Mouse (Mus musculus): ENCODE measurements around the gene Numb. TPM values are rescaled to one million over a fixed set of nuclear protein-coding genes. Genes with fewer than 3 reads are reported as not detected.

Numb gene
- polyA plus RNA-seq, 1 experiment: 74.6 TPM

DNA sequence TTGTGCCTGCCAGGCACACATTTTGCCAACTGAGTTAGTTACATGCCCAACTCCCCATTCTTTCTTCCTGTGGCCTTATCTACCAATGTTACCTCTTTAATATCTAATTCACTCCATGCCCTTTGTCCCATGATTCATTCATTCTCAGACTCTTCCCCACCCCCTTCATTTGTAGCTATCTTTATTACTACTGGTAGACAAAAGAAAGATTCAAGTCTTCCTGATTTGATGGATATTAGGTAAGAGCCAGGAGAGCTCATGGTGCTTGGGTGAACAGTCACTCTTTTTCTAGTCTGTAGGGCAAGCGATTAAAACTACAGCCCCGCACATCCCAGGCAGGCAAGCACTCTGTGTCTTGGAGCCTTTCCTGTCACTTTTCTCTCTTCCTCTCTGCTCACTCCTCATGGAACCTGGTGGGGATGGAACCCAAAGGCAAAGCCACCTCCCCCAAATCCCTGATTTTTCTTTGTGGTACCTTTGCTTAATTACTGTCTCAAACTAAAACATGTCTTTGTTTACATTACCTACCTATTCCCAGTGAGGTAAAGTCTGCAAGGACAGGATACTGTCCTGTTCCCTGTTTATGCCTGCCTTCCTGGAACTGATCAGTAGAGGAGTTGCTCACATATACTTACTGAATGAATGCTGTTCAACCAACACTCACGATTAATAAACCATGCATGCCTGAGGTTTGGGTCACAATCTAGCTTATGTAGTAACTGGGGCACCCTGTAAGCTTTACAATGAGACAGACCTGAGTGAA is 78.9 kb downstream of the Numb start:
- TF ChIP-seq POLR2A (IDR thresholded peaks at IDR 0.05; ENCODE audit: extremely low read depth, insufficient read depth, low read length) (no peak), CTCF (IDR thresholded peaks at IDR 0.05; ENCODE audit: extremely low read depth, insufficient read depth, low read length) (no peak)
- H3K27ac ChIP-seq (ENCODE audit: insufficient read depth, low read length): no peak overlapping the region

DNA sequence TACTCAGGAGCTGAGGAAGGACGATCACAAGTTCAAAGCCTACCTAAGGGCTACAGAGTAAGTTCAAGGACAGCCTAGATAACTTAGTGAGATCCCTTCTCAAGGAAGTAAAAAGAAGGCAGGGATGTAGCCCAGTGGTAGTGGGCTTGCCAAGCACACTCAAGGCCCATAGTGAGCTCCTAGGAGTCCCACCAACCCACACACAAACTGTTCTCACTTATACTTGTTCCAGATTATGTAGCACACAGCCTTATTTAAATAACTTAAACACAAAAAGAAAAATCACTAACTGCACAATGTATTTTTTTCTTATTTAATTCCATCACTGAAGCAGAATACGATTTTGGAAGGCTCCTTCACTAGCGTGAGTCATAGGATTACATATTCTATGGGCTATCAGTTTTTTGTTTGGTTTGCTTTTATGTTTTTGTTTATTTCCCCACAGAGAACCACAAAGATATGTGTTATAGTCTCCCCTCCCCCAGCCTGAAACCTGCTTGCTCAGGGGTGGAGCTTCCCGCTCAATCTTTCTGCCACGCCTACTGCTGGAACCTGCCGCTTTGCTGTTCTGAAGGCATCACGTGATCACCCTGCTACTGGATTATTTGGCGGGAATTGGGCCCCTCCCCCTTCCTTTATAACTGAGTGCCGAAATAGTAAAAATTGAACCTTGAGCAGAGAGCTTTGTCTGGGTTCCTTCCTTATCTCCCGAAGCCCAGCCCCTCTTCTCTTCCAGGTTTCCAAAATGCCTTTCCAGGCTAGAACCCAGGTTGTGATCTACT is 80.1 kb downstream of the Numb start:
- H3K27ac ChIP-seq (ENCODE audit: insufficient read depth, low read length): no peak overlapping the region
- TF ChIP-seq CTCF (IDR thresholded peaks at IDR 0.05; ENCODE audit: extremely low read depth, insufficient read depth, low read length) (no peak), POLR2A (IDR thresholded peaks at IDR 0.05; ENCODE audit: extremely low read depth, insufficient read depth, low read length) (no peak)
- H3K4me3 ChIP-seq (ENCODE audit: insufficient read depth, low read length): no peak overlapping the region
- H3K4me1 ChIP-seq (ENCODE audit: control insufficient read depth, insufficient read depth, low read length): no peaks in the 10 kb centered on the region

More for the DNA sequence above, 78.9 kb downstream of the Numb start:
- no peak overlapping the region for H3K4me3 ChIP-seq (ENCODE audit: insufficient read depth, low read length)
- H3K4me1 ChIP-seq (ENCODE audit: control insufficient read depth, insufficient read depth, low read length): no peaks in the 10 kb centered on the region

DNA sequence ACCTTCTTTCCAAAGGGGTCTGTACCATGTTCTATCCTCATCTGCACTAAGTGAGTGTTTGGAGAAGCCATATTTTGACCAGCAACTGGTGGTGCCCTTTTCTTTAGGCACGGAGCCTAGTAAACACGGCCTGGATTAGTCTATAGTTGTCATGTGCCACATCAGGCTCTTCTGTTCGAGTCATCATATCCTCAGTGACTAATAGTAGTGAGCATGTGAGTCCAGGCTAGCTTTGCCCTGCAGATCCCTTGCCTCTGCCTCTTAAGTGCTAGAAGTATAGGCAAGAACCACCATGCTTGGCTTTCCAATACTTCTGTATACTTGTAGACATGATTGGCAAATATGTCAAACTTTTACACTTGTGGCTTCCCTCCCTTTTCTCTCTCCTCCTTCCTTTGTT is 87.8 kb downstream of the Numb start:
- TF ChIP-seq CTCF (IDR thresholded peaks at IDR 0.05; ENCODE audit: extremely low read depth, insufficient read depth, low read length) (no peak), POLR2A (IDR thresholded peaks at IDR 0.05; ENCODE audit: extremely low read depth, insufficient read depth, low read length) (no peak)
- no peak overlapping the region for H3K4me3 ChIP-seq (ENCODE audit: insufficient read depth, low read length)
- no peak overlapping the region for H3K27ac ChIP-seq (ENCODE audit: insufficient read depth, low read length)
- H3K4me1 ChIP-seq (ENCODE audit: control insufficient read depth, insufficient read depth, low read length): no peaks in the 10 kb centered on the region

GRCm38 (mm10) chr12:83830424-83830823 is 91.3 kb downstream of the Numb start:
- TF ChIP-seq POLR2A (IDR thresholded peaks at IDR 0.05; ENCODE audit: extremely low read depth, insufficient read depth, low read length) (no peak), CTCF (IDR thresholded peaks at IDR 0.05; ENCODE audit: extremely low read depth, insufficient read depth, low read length) (no peak)
- H3K27ac ChIP-seq (ENCODE audit: insufficient read depth, low read length): no peak overlapping the region
- H3K4me3 ChIP-seq (ENCODE audit: insufficient read depth, low read length): no peak overlapping the region
- no peaks in the 10 kb centered on the region for H3K4me1 ChIP-seq (ENCODE audit: control insufficient read depth, insufficient read depth, low read length)

DNA sequence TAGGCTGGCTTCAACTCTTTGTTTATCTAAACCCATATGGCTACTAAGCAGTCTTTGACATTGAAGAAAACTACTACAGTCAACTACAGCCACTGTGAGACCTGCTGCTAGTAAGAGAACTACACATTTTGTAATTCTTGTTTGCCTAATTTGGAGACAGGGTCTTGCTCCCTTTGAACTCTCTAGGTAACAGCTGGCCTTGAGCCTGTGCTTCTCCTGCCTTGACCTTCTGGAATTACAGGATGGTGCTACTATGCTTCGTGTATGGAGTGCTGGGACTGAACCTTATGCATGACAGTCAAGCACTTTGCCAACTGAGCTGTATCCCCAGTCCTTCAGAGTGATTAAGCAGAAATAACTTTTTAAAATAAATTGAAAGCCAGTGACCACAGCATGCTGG is 105.1 kb downstream of the Numb start:
- no peak overlapping the region for H3K4me3 ChIP-seq (ENCODE audit: insufficient read depth, low read length)
- no peak for TF ChIP-seq POLR2A (IDR thresholded peaks at IDR 0.05; ENCODE audit: extremely low read depth, insufficient read depth, low read length)
- no peak for TF ChIP-seq CTCF (IDR thresholded peaks at IDR 0.05; ENCODE audit: extremely low read depth, insufficient read depth, low read length)
- no peak overlapping the region for H3K27ac ChIP-seq (ENCODE audit: insufficient read depth, low read length)
- H3K4me1 ChIP-seq (ENCODE audit: control insufficient read depth, insufficient read depth, low read length): no peaks in the 10 kb centered on the region

- no peaks in the 10 kb centered on the region for H3K4me1 ChIP-seq (ENCODE audit: control insufficient read depth, insufficient read depth, low read length)
- TF ChIP-seq POLR2A (IDR thresholded peaks at IDR 0.05; ENCODE audit: extremely low read depth, insufficient read depth, low read length) (no peak), CTCF (IDR thresholded peaks at IDR 0.05; ENCODE audit: extremely low read depth, insufficient read depth, low read length) (no peak)
- no peak overlapping the region for H3K27ac ChIP-seq (ENCODE audit: insufficient read depth, low read length)
- H3K4me3 ChIP-seq (ENCODE audit: insufficient read depth, low read length): no peak overlapping the region
Observed at GRCm38 (mm10) chr12:83811901-83812300, 109.8 kb downstream of the Numb start.

DNA sequence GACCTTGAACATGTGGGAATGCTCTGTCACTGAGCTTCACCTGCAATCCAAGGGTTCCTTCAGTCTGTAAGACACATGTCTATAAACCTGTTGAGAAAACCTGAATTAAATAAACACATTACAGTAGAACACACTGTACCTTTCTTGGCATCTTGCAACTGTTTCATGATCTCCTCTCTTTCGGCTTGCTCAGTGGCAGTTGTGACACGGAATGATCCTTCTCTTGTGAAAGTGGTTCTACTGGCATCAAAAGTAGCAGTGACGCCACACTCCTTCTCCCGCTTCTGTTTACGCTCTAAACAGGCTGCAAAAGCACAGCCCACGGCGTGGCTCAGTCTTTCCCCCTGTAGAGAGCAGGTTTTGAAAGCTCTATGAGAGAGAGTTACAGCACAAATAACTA is 118.1 kb downstream of the Numb start:
- Histone ChIP-seq H3K4me1 (ENCODE audit: control insufficient read depth, insufficient read depth, low read length) (peaks cover 9% of the 10 kb centered on the region), H3K27ac (ENCODE audit: insufficient read depth, low read length) (no peak overlapping the region), H3K4me3 (ENCODE audit: insufficient read depth, low read length) (no peak overlapping the region)
- TF ChIP-seq CTCF (IDR thresholded peaks at IDR 0.05; ENCODE audit: extremely low read depth, insufficient read depth, low read length): no peak
- TF ChIP-seq POLR2A (IDR thresholded peaks at IDR 0.05; ENCODE audit: extremely low read depth, insufficient read depth, low read length): no peak

- no peak overlapping the region for H3K27ac ChIP-seq (ENCODE audit: insufficient read depth, low read length)
- peak; percentile 56 for TF ChIP-seq CTCF (IDR thresholded peaks at IDR 0.05; ENCODE audit: extremely low read depth, insufficient read depth, low read length)
- no peak for TF ChIP-seq POLR2A (IDR thresholded peaks at IDR 0.05; ENCODE audit: extremely low read depth, insufficient read depth, low read length)
- H3K4me1 ChIP-seq (ENCODE audit: control insufficient read depth, insufficient read depth, low read length): peaks cover 9% of the 10 kb centered on the region
- no peak overlapping the region for H3K4me3 ChIP-seq (ENCODE audit: insufficient read depth, low read length)
Observed at GRCm38 (mm10) chr12:83800943-83801342, 120.8 kb downstream of the Numb start.

DNA sequence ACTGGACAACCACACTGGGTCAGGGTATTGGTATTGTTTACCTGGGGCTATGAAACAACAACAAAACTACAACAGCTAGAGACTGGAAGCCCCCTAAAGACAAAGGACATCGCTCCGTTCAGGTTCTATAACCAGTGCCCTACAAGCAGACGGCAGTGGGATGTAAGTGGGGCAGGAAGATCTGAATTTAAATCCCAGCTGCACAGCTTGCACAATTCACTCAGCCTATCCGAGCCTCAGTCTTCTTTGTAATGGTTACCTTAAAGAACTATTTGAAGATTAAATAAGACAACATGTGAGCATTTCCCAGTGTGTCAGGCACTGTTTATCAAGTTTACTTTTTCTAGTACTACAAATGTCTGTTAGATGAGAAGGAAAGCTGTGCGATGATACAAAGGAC is 123.4 kb downstream of the Numb start:
- H3K4me1 ChIP-seq (ENCODE audit: control insufficient read depth, insufficient read depth, low read length): peaks cover 7% of the 10 kb centered on the region
- no peak overlapping the region for H3K27ac ChIP-seq (ENCODE audit: insufficient read depth, low read length)
- TF ChIP-seq CTCF (IDR thresholded peaks at IDR 0.05; ENCODE audit: extremely low read depth, insufficient read depth, low read length) (no peak), POLR2A (IDR thresholded peaks at IDR 0.05; ENCODE audit: extremely low read depth, insufficient read depth, low read length) (no peak)
- H3K4me3 ChIP-seq (ENCODE audit: insufficient read depth, low read length): no peak overlapping the region

- no peak overlapping the region for H3K27ac ChIP-seq (ENCODE audit: insufficient read depth, low read length)
- no peak for TF ChIP-seq CTCF (IDR thresholded peaks at IDR 0.05; ENCODE audit: extremely low read depth, insufficient read depth, low read length)
- TF ChIP-seq POLR2A (IDR thresholded peaks at IDR 0.05; ENCODE audit: extremely low read depth, insufficient read depth, low read length): no peak
- peaks cover 9% of the 10 kb centered on the region for H3K4me1 ChIP-seq (ENCODE audit: control insufficient read depth, insufficient read depth, low read length)
Observed at GRCm38 (mm10) chr12:83795586-83795985, 126.1 kb downstream of the Numb start.

More at GRCm38 (mm10) chr12:83795586-83795985, 126.1 kb downstream of the Numb start:
- no peak overlapping the region for H3K4me3 ChIP-seq (ENCODE audit: insufficient read depth, low read length)

Data from cortical plate, adult 2 months (tissue).